Mouse (Mus musculus): ENCODE measurements around the gene Grem1. TPM values are rescaled to one million over a fixed set of nuclear protein-coding genes. Genes with fewer than 3 reads are reported as not detected.

The Grem1 gene
- polyA plus RNA-seq (2017; shearing (Covaris generic)) = not detected

GRCm38 (mm10) chr2:113758311-113759161 lies at the start of gene Grem1:
Gene Grem1 (minus strand): TSS chr2:113758646.

Other genes starting within 250 kb of the Grem1 start
- 4.7 TPM for gene Scg5, start 70.5 kb upstream of the Grem1 start, polyA plus RNA-seq (2017; shearing (Covaris generic))
- gene Arhgap11a, start 90.0 kb upstream of the Grem1 start, polyA plus RNA-seq (2017; shearing (Covaris generic)) = 2.5 TPM

All from effector memory CD4-positive, alpha-beta T cell, adult 5 months (primary cell).